Comparison of ENCODE assay signal across 10 mouse cellular contexts in the genomic region with DNA sequence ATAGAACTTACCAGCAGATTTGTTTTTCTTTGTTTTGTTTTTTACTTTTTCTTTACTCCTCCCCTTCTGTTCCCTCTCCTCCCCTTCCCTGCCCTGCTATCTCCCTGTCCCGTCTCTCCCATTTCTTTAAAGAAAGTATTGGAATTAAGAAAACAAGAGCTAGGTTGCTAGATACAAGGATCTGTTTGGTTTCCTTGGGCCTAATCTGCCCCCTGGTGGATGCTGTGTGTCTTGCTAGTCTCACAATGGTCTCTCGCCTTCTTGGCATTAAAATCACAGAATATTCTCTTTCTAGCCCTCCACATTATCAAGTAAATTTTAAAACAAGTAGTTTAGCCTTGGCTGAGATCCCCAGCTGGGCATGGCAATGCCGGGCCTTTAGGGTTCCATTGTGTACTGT.
DNase-seq lines count a peak whose midpoint lies in the region; ATAC-seq lines count a peak whose summit lies in the region.
"Had no signal": no experiment of that assay in that cellular context is flagged by ENCODE, and none has a peak within 500 bp of the region (broad histone marks: within the 10 kb centered on the region; RNA-seq: fewer than 3 reads in every experiment).

No protein-coding gene starts in this region.

- H3K9ac ChIP-seq in heart, embryonic 12.5 days = no peak overlapping the region
- H3K9ac ChIP-seq in forebrain, embryonic 12.5 days = no peak overlapping the region
- H3K9ac ChIP-seq: midbrain, embryonic 12.5 days had no signal

- peak; percentile 72 to 94 for DNase-seq in heart, adult 18-20 months
- peak; percentile 70 for DNase-seq in brain, embryonic 18.5 days (ENCODE audit: low read depth, low spot score)
- DNase-seq in heart, postnatal 4 days = peak; percentile 89
- peak; percentile 79 to 88 for DNase-seq in layer of hippocampus, postnatal 14 days (ENCODE audit: low spot score in 2 of 2)
- peak; percentile 28 to 57 for DNase-seq in spleen, postnatal 14 days (ENCODE audit: low spot score in 2 of 2)

- H3K4me3 ChIP-seq in heart, embryonic 12.5 days = no peak overlapping the region
- no peak overlapping the region for H3K4me3 ChIP-seq in forebrain, embryonic 12.5 days (replicated peaks)
- H3K4me3 ChIP-seq: midbrain, embryonic 12.5 days had no signal

- H3K27ac ChIP-seq in heart, embryonic 12.5 days (ENCODE audit: poor library complexity, severe bottlenecking) = no peak overlapping the region
- H3K27ac ChIP-seq in forebrain, embryonic 12.5 days = no peak overlapping the region
- H3K27ac ChIP-seq: midbrain, embryonic 12.5 days had no signal

- peaks cover 15% of the 10 kb centered on the region for H3K4me1 ChIP-seq in heart, embryonic 12.5 days (replicated peaks)
- peaks cover 32% of the 10 kb centered on the region for H3K4me1 ChIP-seq in forebrain, embryonic 12.5 days

- H3K36me3 ChIP-seq in heart, embryonic 12.5 days = 0 out of 2 replicates have a peak, but pooled peaks cover under 1% of the 10 kb centered on the region
- H3K36me3 ChIP-seq in forebrain, embryonic 12.5 days (replicated peaks) = no peaks in the 10 kb centered on the region
- H3K36me3 ChIP-seq: G1E had no signal

- no peak overlapping the region for H3K4me2 ChIP-seq in heart, embryonic 12.5 days
- H3K4me2 ChIP-seq in forebrain, embryonic 12.5 days = no peak overlapping the region
- H3K4me2 ChIP-seq: midbrain, embryonic 12.5 days had no signal

- WGBS in heart, embryonic 12.5 days = 37% methylated on average over 3 of the region's 3 CpGs
- 26% methylated on average over 3 of the region's 3 CpGs for WGBS in forebrain, embryonic 12.5 days

- 0 out of 2 replicates have a peak, but pooled peaks cover 3% of the 10 kb centered on the region for H3K27me3 ChIP-seq in heart, embryonic 12.5 days (replicated peaks)
- peaks cover 3% of the 10 kb centered on the region; the same call in 1 of the 2 replicates for H3K27me3 ChIP-seq in forebrain, embryonic 12.5 days
- H3K27me3 ChIP-seq: midbrain, embryonic 12.5 days had no signal

- H3K9me3 ChIP-seq in heart, embryonic 12.5 days (replicated peaks) = no peaks in the 10 kb centered on the region
- H3K9me3 ChIP-seq in forebrain, embryonic 12.5 days = no peaks in the 10 kb centered on the region
- H3K9me3 ChIP-seq: midbrain, embryonic 12.5 days had no signal

- ATAC-seq in heart, embryonic 12.5 days (ENCODE audit: insufficient number of reproducible peaks, low FRiP score) = no peak
- ATAC-seq in forebrain, embryonic 12.5 days (ENCODE audit: low FRiP score) = peak; percentile 12; the same call in 1 of the 2 replicates
- 0 out of 2 replicates have a peak, but pooled peaks have one; percentile 56 for ATAC-seq in megakaryocyte, adult 5-6 weeks (ENCODE audit: poor library complexity, severe bottlenecking)
